Mouse (Mus musculus) naive thymus-derived CD4-positive, alpha-beta T cell, adult 2 months (primary cell): ENCODE results near the gene Nup214.

Experiments used
- DNase-seq: peaks from one replicate; pipeline ENCODE4 v3.0.0-alpha.2; 2011; ENCODE audit warnings: low read depth

The Nup214 gene

DNA sequence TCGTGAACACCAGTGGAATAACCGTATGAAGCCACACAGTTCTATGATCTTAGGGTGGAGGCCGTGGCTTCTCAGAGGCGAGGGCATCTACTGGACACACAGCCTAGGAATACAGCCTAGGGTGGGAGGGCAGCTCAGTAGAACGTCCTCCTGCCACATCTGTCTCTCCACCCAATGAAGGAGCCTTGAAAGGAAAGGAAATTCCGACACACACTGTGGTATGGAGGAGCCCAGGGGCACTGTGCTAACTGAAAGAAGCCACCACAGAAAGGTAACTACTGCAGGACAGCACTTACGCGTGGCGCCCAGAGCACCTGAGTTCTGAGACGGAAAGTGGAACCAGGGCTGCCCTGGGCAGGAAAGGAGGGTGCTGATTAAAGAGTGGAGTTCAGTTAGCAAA is 96.5 kb downstream of the Nup214 start:
- peak; percentile 71 for DNase-seq

GRCm38 (mm10) chr2:32074404-32074803 is 100.2 kb downstream of the Nup214 start:
- DNase-seq: peak; percentile 24

GRCm38 (mm10) chr2:32075368-32075767 is 101.1 kb downstream of the Nup214 start:
- DNase-seq: peak; percentile 33

DNA sequence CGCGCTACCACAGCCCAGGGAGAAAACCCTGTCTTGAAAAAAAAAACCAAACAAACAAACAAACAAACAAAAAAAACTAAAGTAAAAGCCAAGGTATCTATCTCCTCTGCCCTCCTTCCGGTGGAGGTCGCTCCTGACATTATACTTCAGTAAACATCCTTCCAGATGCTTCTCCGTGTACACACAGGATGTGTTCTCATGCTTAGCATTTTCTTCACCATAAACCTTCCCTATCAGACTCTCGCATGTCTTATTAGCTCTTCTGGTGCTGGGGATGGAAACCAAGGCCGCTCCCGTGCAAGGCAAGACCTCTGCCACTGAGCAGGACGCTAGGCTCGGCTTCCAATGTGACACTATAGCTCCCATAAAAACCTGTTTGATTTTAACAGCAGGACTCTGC is 103.5 kb downstream of the Nup214 start:
- DNase-seq: peak; percentile 70

DNA sequence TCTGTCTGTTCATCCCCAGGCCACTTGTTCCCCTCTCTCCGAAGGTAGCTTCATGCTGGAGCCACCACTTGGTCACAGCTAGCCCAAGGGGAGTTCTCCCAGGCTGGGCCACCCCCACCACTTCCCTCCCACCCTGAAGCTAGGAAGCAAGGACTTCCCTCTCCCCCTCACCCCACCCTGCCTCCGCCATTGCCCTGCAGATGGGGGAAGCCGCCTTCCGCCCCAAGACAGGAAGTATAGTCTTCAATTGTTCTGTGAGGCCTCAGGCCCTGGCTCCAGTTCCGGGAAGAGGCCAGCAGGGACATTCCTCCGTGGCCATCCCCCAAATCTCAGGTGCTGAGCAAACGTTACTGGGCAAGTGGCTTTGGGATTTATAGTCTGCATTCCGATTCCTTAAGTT is 104.3 kb downstream of the Nup214 start:
- DNase-seq: peak; percentile 73

- peak; percentile 54 for DNase-seq
These were observed 105.0 kb downstream of the Nup214 start for GRCm38 (mm10) chr2:32079191-32079725.

DNA sequence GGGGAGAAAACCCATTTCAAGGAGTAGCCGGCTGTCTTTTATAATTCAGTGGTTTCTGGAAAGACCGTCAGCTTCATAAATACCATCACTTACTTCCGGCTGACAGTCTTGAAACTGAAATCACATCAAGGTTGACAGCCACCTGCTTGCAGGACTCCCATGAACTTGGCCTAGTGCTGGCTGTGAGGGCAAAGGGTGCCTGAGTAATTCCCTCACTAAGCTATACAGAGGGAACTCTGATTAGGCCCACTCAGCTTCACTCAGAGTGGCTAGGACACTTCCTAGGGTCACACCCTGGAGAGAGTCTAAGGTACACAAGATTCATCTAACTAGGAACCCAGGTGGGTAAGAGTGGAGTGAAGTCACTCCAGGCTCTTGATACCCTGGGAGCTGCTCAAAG is 106.4 kb downstream of the Nup214 start:
- peak; percentile 71 for DNase-seq

GRCm38 (mm10) chr2:32081296-32081929 is 107.2 kb downstream of the Nup214 start:
- peak; percentile 70 for DNase-seq

GRCm38 (mm10) chr2:32082229-32082628 is 108.0 kb downstream of the Nup214 start:
- peak; percentile 35 for DNase-seq

GRCm38 (mm10) chr2:32083159-32084011 is 109.1 kb downstream of the Nup214 start:
- DNase-seq: peak; percentile 80

GRCm38 (mm10) chr2:32084111-32084871 is 110.1 kb downstream of the Nup214 start, which contains the start of gene Fam78a:
Gene Fam78a (minus strand): TSS chr2:32084857.
- DNase-seq: peak; percentile 76

GRCm38 (mm10) chr2:32084872-32085199 is 110.6 kb downstream of the Nup214 start:
- DNase-seq: no peak

- DNase-seq: no peak
These were observed 111.0 kb downstream of the Nup214 start for GRCm38 (mm10) chr2:32085231-32085630.

DNA sequence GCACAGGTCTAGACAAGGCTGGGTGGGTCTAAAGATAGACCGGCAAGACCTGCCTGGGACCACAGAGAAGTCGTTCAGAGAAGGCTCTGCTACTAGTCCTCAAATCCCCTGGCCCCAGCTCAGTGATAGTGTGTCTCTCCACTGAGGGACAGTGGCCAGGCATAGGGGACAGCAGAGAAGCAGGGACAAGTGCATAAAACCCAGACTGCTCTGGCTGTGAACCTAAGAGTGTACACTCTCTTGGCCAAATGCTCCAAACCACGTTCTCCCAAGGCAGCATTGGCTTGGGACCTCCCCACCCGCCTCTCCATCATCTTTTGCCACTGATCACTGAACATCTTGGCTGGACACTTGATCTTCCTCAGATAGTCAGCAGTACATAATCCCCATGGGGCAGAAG is 113.4 kb downstream of the Nup214 start:
- DNase-seq: no peak

- DNase-seq: peak; percentile 53
These were observed 114.2 kb downstream of the Nup214 start for GRCm38 (mm10) chr2:32088372-32088981.

GRCm38 (mm10) chr2:32089606-32090005 is 115.4 kb downstream of the Nup214 start:
- DNase-seq: no peak

DNA sequence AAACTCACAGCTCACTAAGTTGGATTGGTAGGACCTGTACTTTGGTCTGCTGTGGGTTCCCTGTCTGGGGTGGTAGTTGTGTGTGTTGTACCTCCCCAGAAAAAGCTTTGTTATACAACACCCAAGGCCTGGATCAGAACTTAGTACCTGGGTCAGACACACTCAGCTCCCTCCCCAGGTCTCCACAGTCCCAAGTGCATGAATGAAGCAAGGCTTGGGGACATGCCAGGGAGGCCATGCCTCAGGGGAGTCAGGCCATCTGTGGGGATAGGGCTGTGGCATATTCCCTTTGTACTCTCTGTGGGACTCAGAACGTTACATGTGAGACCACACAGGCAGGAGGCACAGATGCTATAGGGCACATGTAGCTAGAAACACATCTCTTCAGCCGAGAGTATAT is 115.9 kb downstream of the Nup214 start:
- no peak for DNase-seq

- no peak for DNase-seq
These were observed 117.7 kb downstream of the Nup214 start for GRCm38 (mm10) chr2:32091956-32092355.

DNA sequence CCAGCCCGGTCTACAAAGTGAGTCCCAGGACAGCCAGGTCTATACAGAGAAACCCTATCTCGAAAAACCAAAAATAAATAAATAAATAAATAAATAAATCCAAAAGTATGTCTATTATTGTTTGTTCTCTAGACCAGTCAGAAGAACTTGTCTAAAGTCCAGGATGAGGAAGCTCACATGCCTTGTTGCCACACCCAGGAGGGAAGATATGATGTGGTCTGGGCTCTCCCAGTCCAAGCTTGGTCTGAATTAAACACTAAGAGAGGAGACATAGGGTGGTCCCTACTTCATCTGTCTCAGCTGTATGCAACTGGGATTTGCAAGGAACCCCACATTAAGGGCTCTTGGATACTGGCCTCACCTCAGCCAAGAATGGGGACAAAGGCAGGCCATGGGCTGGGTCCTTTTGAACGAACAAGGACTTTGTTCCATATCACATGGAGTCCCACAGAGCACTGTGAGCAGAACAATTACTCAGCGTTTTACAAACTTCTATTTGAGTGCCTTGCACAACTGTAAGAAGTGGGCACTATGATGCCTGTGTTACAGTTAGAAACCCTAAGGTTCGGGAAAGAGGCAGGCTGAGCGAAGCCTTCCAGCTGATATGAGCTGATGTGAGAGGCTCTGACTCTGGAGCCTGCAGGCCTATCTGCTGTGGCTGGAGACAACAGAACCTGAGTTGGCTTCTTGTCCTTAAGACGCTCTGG is 119.9 kb downstream of the Nup214 start:
- DNase-seq: no peak

- no peak for DNase-seq
These were observed 121.3 kb downstream of the Nup214 start, which contains the start of gene Plpp7 for GRCm38 (mm10) chr2:32095351-32096121. Gene Plpp7 (plus strand): TSS chr2:32095528.

DNA sequence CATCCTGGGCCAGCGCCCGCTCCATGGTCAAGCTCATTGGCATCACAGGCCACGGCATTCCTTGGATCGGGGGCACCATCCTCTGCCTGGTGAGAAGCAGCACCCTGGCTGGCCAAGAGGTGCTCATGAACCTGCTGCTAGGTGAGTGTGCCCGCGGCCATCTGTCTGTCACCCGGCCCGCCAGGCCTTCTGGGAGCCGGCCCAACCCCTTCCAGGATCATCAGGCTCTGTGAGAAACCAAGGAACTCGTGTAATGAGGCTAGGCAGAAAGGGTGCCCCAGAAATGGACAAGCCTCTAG is 121.8 kb downstream of the Nup214 start:
- DNase-seq: no peak
